Mouse (Mus musculus) left cerebral cortex, postnatal 25 days (tissue): ENCODE measurements around the gene Olfr926. TPM values are rescaled to one million over a fixed set of nuclear protein-coding genes. Genes with fewer than 3 reads are reported as not detected.
"Not testable (repeated sequence)": the region's sequence is repeated elsewhere in the genome, so short reads cannot be mapped to it uniquely, and the experiment has no call there.

Experiments
- DNase-seq, 2 experiments: peaks; one replicate each; pipeline ENCODE4 v3.0.0; 2022; ENCODE audit warnings: low spot score in 2 of 2, mixed read lengths in 1 of 2
- intact Hi-C: fragments of 180-260 bp; cut with DNase I; formaldehyde crosslinking; loops from one replicate; pipeline ENCODE4 v1.15.1; 2025
- total RNA-seq, 2 experiments: library from RNA; stranded (reverse); gene quantifications; 2 replicates each; pipeline ENCODE4 v1.2.3; 2021

Gene Olfr926
- total RNA-seq = not detected

- intact Hi-C loops = loop anchor here (1.0 kb wide), 1 partner anchor 31 kb away; no protein-coding TSS in a partner anchor
- no peak for DNase-seq
Measured at GRCm38 (mm10) chr9:38876826-38877225, at the start of gene Olfr926. Olfr926 (plus strand) TSS chr9:38877126.

GRCm38 (mm10) chr9:38833027-38833426 lies 43.9 kb upstream of the Olfr926 start:
- no peak for DNase-seq
- intact Hi-C loops = no loop called here

- intact Hi-C loops = no loop called here
- DNase-seq = no peak
Measured at GRCm38 (mm10) chr9:38844149-38844548, 32.8 kb upstream of the Olfr926 start, which contains the start of gene Olfr924. Olfr924 (plus strand) TSS chr9:38844449.

GRCm38 (mm10) chr9:38854760-38855159 lies 22.2 kb upstream of the Olfr926 start, which contains the start of gene Olfr26:
Olfr26 (plus strand) TSS chr9:38855060.
- no peak for DNase-seq
- intact Hi-C loops = no loop called here

- DNase-seq, intact Hi-C loops: not testable (repeated sequence)
Measured at GRCm38 (mm10) chr9:38874880-38875279, 2.0 kb upstream of the Olfr926 start.

Other genes with a start within 250 kb of the Olfr926 start
- not detected for gene Olfr916, start 217.3 kb upstream of the Olfr926 start, total RNA-seq
- gene Olfr917, start 211.3 kb upstream of the Olfr926 start, total RNA-seq = not detected
- gene Olfr918, start 202.5 kb upstream of the Olfr926 start, total RNA-seq = not detected
- gene Olfr919, start 173.5 kb upstream of the Olfr926 start, total RNA-seq = not detected
- gene Vwa5a, start 158.9 kb upstream of the Olfr926 start, total RNA-seq = 1 to 10 TPM; 7.2 to 7.9 TPM
- not detected for gene Olfr920, start 124.8 kb upstream of the Olfr926 start, total RNA-seq
- gene Olfr921, start 104.1 kb upstream of the Olfr926 start, total RNA-seq = not detected
- not detected for gene Olfr922, start 62.5 kb upstream of the Olfr926 start, total RNA-seq
- not detected for gene Olfr923, start 50.6 kb upstream of the Olfr926 start, total RNA-seq
- not detected for gene Olfr924, start 32.7 kb upstream of the Olfr926 start, total RNA-seq
- not detected for gene Olfr26, start 22.1 kb upstream of the Olfr926 start, total RNA-seq
- gene Olfr930, start 52.7 kb downstream of the Olfr926 start, total RNA-seq = not detected
- not detected for gene Olfr933, start 95.2 kb downstream of the Olfr926 start, total RNA-seq
- not detected for gene Olfr934, start 111.2 kb downstream of the Olfr926 start, total RNA-seq
- gene Olfr935, start 122.6 kb downstream of the Olfr926 start, total RNA-seq = not detected
- gene Olfr146, start 146.3 kb downstream of the Olfr926 start, total RNA-seq = not detected
- gene Olfr937, start 187.8 kb downstream of the Olfr926 start, total RNA-seq = not detected
- gene Olfr938, start 201.8 kb downstream of the Olfr926 start, total RNA-seq = not detected